Mouse (Mus musculus) stomach, embryonic 14.5 days (tissue): Measurements from ENCODE around the gene Stim2. TPM values are rescaled to one million over a fixed set of nuclear protein-coding genes. Genes with fewer than 3 reads are reported as not detected.

Experiments
- ATAC-seq: fragments of 200-750 bp; cut with Nextera tagmentation; 2 replicates; pipeline ENCODE4 v1.8.0; 2017; ENCODE audit warnings: low read depth, moderate TSS enrichment; ENCODE audit not compliant: insufficient number of reproducible peaks, insufficient read depth, low FRiP score
- H3K27ac ChIP-seq: fragments of 300-500 bp; sonication (generic); 2 replicates; pipeline ENCODE4 v1.5.1; 2014; ENCODE audit warnings: mild to moderate bottlenecking, low read length, moderate library complexity, mixed read lengths
- H3K27me3 ChIP-seq: fragments of 300-500 bp; sonication (generic); 2 replicates; pipeline ENCODE4 v1.6.1; 2014; ENCODE audit warnings: low read length, control low read depth, mixed read lengths; ENCODE audit not compliant: control insufficient read depth, insufficient read depth
- H3K36me3 ChIP-seq: fragments of 300-500 bp; sonication (generic); 2 replicates; pipeline ENCODE4 v1.6.1; 2014; ENCODE audit warnings: mild to moderate bottlenecking, control low read depth, low read length, moderate library complexity, mixed read lengths; ENCODE audit not compliant: control insufficient read depth, insufficient read depth
- H3K4me1 ChIP-seq: fragments of 300-500 bp; sonication (generic); 2 replicates; pipeline ENCODE4 v1.6.1; 2014; ENCODE audit warnings: low read length, control low read depth, mixed read lengths; ENCODE audit not compliant: control insufficient read depth, insufficient read depth
- H3K4me2 ChIP-seq: fragments of 300-500 bp; sonication (generic); replicated peaks from 2 replicates; pipeline ENCODE4 v1.6.1; 2014; ENCODE audit warnings: low read depth, low read length, control low read depth
- H3K4me3 ChIP-seq: fragments of 300-500 bp; sonication (generic); 2 replicates; pipeline ENCODE4 v1.5.1; 2014; ENCODE audit warnings: low read depth, low read length, control low read depth
- H3K9ac ChIP-seq: fragments of 300-500 bp; sonication (generic); replicated peaks from 2 replicates; pipeline ENCODE4 v1.6.1; 2014; ENCODE audit warnings: low read depth, mild to moderate bottlenecking, control low read depth, low read length, moderate library complexity, mixed read lengths
- H3K9me3 ChIP-seq: fragments of 300-500 bp; sonication (generic); 2 replicates; pipeline ENCODE4 v1.6.1; 2016; ENCODE audit warnings: low read depth, low read length, control low read depth; ENCODE audit not compliant: control insufficient read depth
- WGBS: fragments of 180-500 bp; shearing (Covaris S2); extraction: QIAGEN DNeasy Blood & Tissue Kit; methylation state at CpG from one replicate; pipeline ENCODE4 v1.1.7; 2014; 5-methylcytosine and 5-hydroxymethylcytosine counted together
- polyA plus RNA-seq: library from polyadenylated mRNA; unstranded; fragments of >200 nt; fragmentation: Nextera tagmentation; extraction: Ambion mirVana; gene quantifications from 2 replicates; pipeline ENCODE4 v1.2.1, GENCODE M21; 2014

Stim2 gene
- polyA plus RNA-seq, 1 experiment from 2014 or later, result 18.3 TPM

- no peaks in the 10 kb centered on the region for H3K36me3 ChIP-seq
- H3K27ac ChIP-seq, result no peak overlapping the region
- no peak overlapping the region for H3K4me2 ChIP-seq
- H3K27me3 ChIP-seq, result no peaks in the 10 kb centered on the region
- no peaks in the 10 kb centered on the region for H3K9me3 ChIP-seq
- no peak overlapping the region for H3K4me3 ChIP-seq
- H3K9ac ChIP-seq, result no peak overlapping the region
- ATAC-seq, result no peak
- WGBS, result 90% methylated on average over 4 of the region's 4 CpGs
- H3K4me1 ChIP-seq, result no peaks in the 10 kb centered on the region
These were observed 14.9 kb upstream of the Stim2 start for GRCm38 (mm10) chr5:53983358-53983757.

- Histone ChIP-seq H3K9me3 (no peaks in the 10 kb centered on the region), H3K27ac (no peak overlapping the region), H3K4me2 (no peak overlapping the region), H3K36me3 (no peaks in the 10 kb centered on the region), H3K4me3 (no peak overlapping the region), H3K27me3 (no peaks in the 10 kb centered on the region), H3K9ac (no peak overlapping the region), H3K4me1 (no peaks in the 10 kb centered on the region)
- no peak for ATAC-seq
- WGBS, result 80% methylated on average over 3 of the region's 3 CpGs
These were observed 12.7 kb upstream of the Stim2 start for GRCm38 (mm10) chr5:53985632-53986031.

GRCm38 (mm10) chr5:53987496-53987895 is 10.8 kb upstream of the Stim2 start:
- H3K36me3 ChIP-seq, result no peaks in the 10 kb centered on the region
- no peak for ATAC-seq
- H3K4me2 ChIP-seq, result no peak overlapping the region
- H3K4me1 ChIP-seq, result no peaks in the 10 kb centered on the region
- H3K4me3 ChIP-seq, result no peak overlapping the region
- H3K9me3 ChIP-seq, result no peaks in the 10 kb centered on the region
- H3K27ac ChIP-seq, result no peak overlapping the region
- no peak overlapping the region for H3K9ac ChIP-seq
- WGBS, result 88% methylated on average over 1 of the region's 1 CpGs
- no peaks in the 10 kb centered on the region for H3K27me3 ChIP-seq

- no peak overlapping the region for H3K9ac ChIP-seq
- WGBS, result 63% methylated on average over 1 of the region's 1 CpGs
- H3K9me3 ChIP-seq, result no peaks in the 10 kb centered on the region
- no peaks in the 10 kb centered on the region for H3K27me3 ChIP-seq
- H3K4me1 ChIP-seq, result no peaks in the 10 kb centered on the region
- H3K27ac ChIP-seq, result no peak overlapping the region
- ATAC-seq, result no peak
- no peaks in the 10 kb centered on the region for H3K36me3 ChIP-seq
- no peak overlapping the region for H3K4me3 ChIP-seq
- no peak overlapping the region for H3K4me2 ChIP-seq
These were observed 10.2 kb upstream of the Stim2 start for GRCm38 (mm10) chr5:53988053-53988452.

GRCm38 (mm10) chr5:53992616-53993015 is 5.7 kb upstream of the Stim2 start:
- Histone ChIP-seq H3K27me3 (no peaks in the 10 kb centered on the region), H3K9me3 (no peaks in the 10 kb centered on the region), H3K4me2 (no peak overlapping the region), H3K27ac (no peak overlapping the region), H3K36me3 (no peaks in the 10 kb centered on the region), H3K4me3 (no peak overlapping the region), H3K9ac (no peak overlapping the region), H3K4me1 (no peaks in the 10 kb centered on the region)
- ATAC-seq, result no peak
- whole genome bisulfite sequencing, result 74% methylated on average over 7 of the region's 7 CpGs

GRCm38 (mm10) chr5:53994576-53994975 is 3.7 kb upstream of the Stim2 start:
- Histone ChIP-seq H3K9me3 (no peaks in the 10 kb centered on the region), H3K4me1 (0 out of 2 replicates have a peak, but pooled peaks cover under 1% of the 10 kb centered on the region)
- no peak for ATAC-seq

GRCm38 (mm10) chr5:53995316-53995715 is 3.0 kb upstream of the Stim2 start:
- Histone ChIP-seq H3K27ac (no peak overlapping the region), H3K9me3 (no peaks in the 10 kb centered on the region), H3K9ac (0 out of 2 replicates have a peak overlapping the region, but pooled peaks have one; percentile 28), H3K4me1 (peaks cover 8% of the 10 kb centered on the region), H3K4me2 (peak overlapping the region; percentile 86), H3K27me3 (no peaks in the 10 kb centered on the region), H3K36me3 (no peaks in the 10 kb centered on the region), H3K4me3 (peak overlapping the region; percentile 38)
- ATAC-seq, result peak; percentile 56; the same call in 1 of the 2 replicates
- 0% methylated on average over 34 of the region's 34 CpGs for WGBS

More at GRCm38 (mm10) chr5:53994576-53994975, 3.7 kb upstream of the Stim2 start:
- Histone ChIP-seq H3K27me3 (no peaks in the 10 kb centered on the region), H3K9ac (no peak overlapping the region), H3K4me2 (peak overlapping the region; percentile 86), H3K4me3 (no peak overlapping the region; the same call in 1 of the 2 replicates), H3K36me3 (no peaks in the 10 kb centered on the region), H3K27ac (no peak overlapping the region)
- 59% methylated on average over 4 of the region's 4 CpGs for WGBS

- H3K4me3 ChIP-seq, result no peak overlapping the region
- no peaks in the 10 kb centered on the region for H3K27me3 ChIP-seq
- H3K9me3 ChIP-seq, result no peaks in the 10 kb centered on the region
- H3K4me1 ChIP-seq, result peaks cover 13% of the 10 kb centered on the region
- 76% methylated on average over 6 of the region's 6 CpGs for WGBS
- H3K9ac ChIP-seq, result no peak overlapping the region
- no peaks in the 10 kb centered on the region for H3K36me3 ChIP-seq
- H3K4me2 ChIP-seq, result no peak overlapping the region
- ATAC-seq, result no peak
- H3K27ac ChIP-seq, result no peak overlapping the region
These were observed 1.5 kb upstream of the Stim2 start for GRCm38 (mm10) chr5:53996822-53997221.
